Mouse (Mus musculus) liver, postnatal 0 days (tissue): ENCODE results near the gene Pidd1.

Experiments
- CTCF ChIP-seq: sonication (generic); IDR thresholded peaks from 2 replicates; pipeline ENCODE4 v1.5.1; 2016; ENCODE audit warnings: antibody characterized with exemption, low read depth
- EP300 ChIP-seq: IDR thresholded peaks from 2 replicates; pipeline ENCODE4 v1.6.1; 2016; ENCODE audit warnings: antibody characterized with exemption, low read depth, mild to moderate bottlenecking

- no peak for TF ChIP-seq CTCF
- TF ChIP-seq EP300, result no peak
Observed at GRCm38 (mm10) chr7:141484186-141485120, 40.6 kb upstream of the Pidd1 start.
